Mouse (Mus musculus) liver, embryonic 14.5 days (tissue): ENCODE data around the gene Ampd1. TPM values are rescaled to one million over a fixed set of nuclear protein-coding genes. Genes with fewer than 3 reads are reported as not detected.

ENCODE experiments used
- ATAC-seq: fragments of 200-750 bp; cut with Nextera tagmentation; 2 replicates; pipeline ENCODE4 v1.8.0; 2017; ENCODE audit warnings: moderate number of reproducible peaks, mild to moderate bottlenecking, moderate library complexity; ENCODE audit not compliant: insufficient read depth
- DNase-seq, 3 experiments: peaks; one replicate each; pipeline ENCODE4 v3.0.0-alpha.2; 2012 to 2013; ENCODE audit warnings: low read depth in 3 of 3, low spot score in 3 of 3
- H3K27ac ChIP-seq: fragments of 300-500 bp; sonication (generic); 2 replicates; pipeline ENCODE4 v1.5.1; 2014; ENCODE audit warnings: moderate library complexity, mild to moderate bottlenecking, control low read depth, inconsistent platforms
- H3K27me3 ChIP-seq: fragments of 300-500 bp; sonication (generic); 2 replicates; pipeline ENCODE4 v1.6.1; 2014; ENCODE audit warnings: mild to moderate bottlenecking, low read length, moderate library complexity; ENCODE audit not compliant: control insufficient read depth, insufficient read depth
- H3K36me3 ChIP-seq: fragments of 300-500 bp; sonication (generic); replicated peaks from 2 replicates; pipeline ENCODE4 v1.6.1; 2014; ENCODE audit warnings: low read depth; ENCODE audit not compliant: control insufficient read depth, insufficient read depth
- H3K4me1 ChIP-seq, 2 experiments: fragments of 200-500 bp in 1 of 2; fragments of 300-500 bp in 1 of 2; sonication (generic) in 1 of 2; replicated peaks; 2 replicates each; pipeline ENCODE4 v1.6.1; 2012 to 2014; ENCODE audit warnings: antibody characterized with exemption in 1 of 2, inconsistent platforms in 1 of 2, low read length in 1 of 2; ENCODE audit not compliant: control insufficient read depth in 2 of 2, insufficient read depth in 2 of 2
- H3K4me2 ChIP-seq: fragments of 300-500 bp; sonication (generic); 2 replicates; pipeline ENCODE4 v1.6.1; 2014; ENCODE audit warnings: low read depth, mild to moderate bottlenecking, control low read depth, moderate library complexity
- H3K4me3 ChIP-seq, 2 experiments: fragments of 200-500 bp in 1 of 2; fragments of 300-500 bp in 1 of 2; sonication (generic) in 1 of 2; 2 replicates each; pipeline ENCODE4 v1.5.1; 2012 to 2014; ENCODE audit warnings: low read depth in 2 of 2, low read length in 2 of 2, mild to moderate bottlenecking in 2 of 2, control low read depth in 1 of 2, inconsistent platforms in 1 of 2, moderate library complexity in 1 of 2; ENCODE audit not compliant: insufficient read depth in 1 of 2
- H3K9ac ChIP-seq: fragments of 300-500 bp; sonication (generic); replicated peaks from 2 replicates; pipeline ENCODE4 v1.6.1; 2014; ENCODE audit warnings: mild to moderate bottlenecking, control low read depth, moderate library complexity
- H3K9me3 ChIP-seq: fragments of 300-500 bp; sonication (generic); 2 replicates; pipeline ENCODE4 v1.6.1; 2016; ENCODE audit warnings: low read length, mixed read lengths; ENCODE audit not compliant: control insufficient read depth
- CTCF ChIP-seq: IDR thresholded peaks from 2 replicates; pipeline ENCODE4 v1.5.1; 2016; ENCODE audit warnings: antibody characterized with exemption, low read depth, control low read depth
- EP300 ChIP-seq: IDR thresholded peaks from 2 replicates; pipeline ENCODE4 v1.6.1; 2016; ENCODE audit warnings: antibody characterized with exemption, low read depth
- WGBS: fragments of 180-500 bp; shearing (Covaris S2); extraction: QIAGEN DNeasy Blood & Tissue Kit; methylation state at CpG from one replicate; pipeline ENCODE4 v1.1.7; 2014; ENCODE audit not compliant: insufficient replicate concordance; 5-methylcytosine and 5-hydroxymethylcytosine counted together
- polyA plus RNA-seq, 2 experiments: library from polyadenylated mRNA; depleted of rRNA in 1 of 2; stranded (reverse) in 1 of 2; unstranded in 1 of 2; fragments of >200 nt; fragmentation: Nextera tagmentation in 1 of 2; extraction: Ambion mirVana in 1 of 2; gene quantifications; 2 replicates each; pipeline versions ENCODE4 v1.2.1 to v1.2.3; 2012 to 2014

Gene Ampd1
- polyA plus RNA-seq, 2 experiments = 0.06 to 0.07 TPM

DNA sequence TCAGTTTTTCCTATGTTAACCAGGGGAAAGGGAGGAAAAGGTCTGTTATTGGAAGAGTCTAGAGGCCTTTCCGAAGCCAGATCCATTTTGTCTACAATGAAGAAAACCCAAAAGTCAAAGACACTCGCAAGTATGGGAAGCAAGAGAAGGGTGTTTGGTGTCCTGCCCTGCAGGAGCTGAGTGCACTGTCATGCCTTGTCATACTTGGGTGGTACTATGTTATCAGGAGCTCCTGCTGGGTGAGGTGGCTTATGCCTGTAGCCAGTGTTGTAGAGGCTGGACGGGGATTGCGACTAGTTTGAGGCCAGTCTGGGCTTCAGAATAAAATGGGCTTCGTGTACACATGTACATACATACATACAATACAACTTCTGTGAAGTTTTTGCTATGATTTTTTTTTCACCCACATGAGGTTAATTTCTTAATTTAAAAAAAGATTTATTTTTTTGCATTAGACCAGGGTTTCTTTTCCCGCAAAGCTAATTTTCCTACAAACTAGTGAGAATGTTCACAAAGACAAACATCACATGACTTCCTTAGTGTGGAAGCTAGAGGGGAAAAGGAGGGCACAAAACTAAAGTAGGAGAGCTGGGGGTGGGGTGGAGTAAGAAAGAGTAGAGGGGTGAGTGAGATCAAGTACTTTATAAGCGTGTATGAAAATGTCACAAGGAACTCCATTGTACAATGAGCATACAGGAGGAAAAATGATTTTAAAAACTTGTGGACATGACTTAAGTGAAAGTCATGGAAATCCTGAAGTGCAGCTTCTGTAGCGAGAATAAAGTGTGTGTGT lies 55.7 kb downstream of the Ampd1 start:
- H3K36me3 ChIP-seq = peaks cover 23% of the 10 kb centered on the region
- peaks cover 41 to 54% of the 10 kb centered on the region in 2 experiments for H3K4me1 ChIP-seq
- H3K9ac ChIP-seq = peak overlapping the region; percentile 87
- TF ChIP-seq CTCF (0 out of 2 replicates have a peak, but pooled peaks have one; percentile 13), EP300 (peak; percentile 91)
- ATAC-seq (peak; percentile 93), DNase-seq (peak; percentile 93 to 95 (median 94))
- H3K27me3 ChIP-seq = no peaks in the 10 kb centered on the region
- peak overlapping the region; percentile 42 to 79 for H3K4me3 ChIP-seq
- no peaks in the 10 kb centered on the region for H3K9me3 ChIP-seq
- peak overlapping the region; percentile 100 for H3K27ac ChIP-seq
- WGBS = 15% methylated on average over 8 of the region's 8 CpGs
- H3K4me2 ChIP-seq = peak overlapping the region; percentile 87

DNA sequence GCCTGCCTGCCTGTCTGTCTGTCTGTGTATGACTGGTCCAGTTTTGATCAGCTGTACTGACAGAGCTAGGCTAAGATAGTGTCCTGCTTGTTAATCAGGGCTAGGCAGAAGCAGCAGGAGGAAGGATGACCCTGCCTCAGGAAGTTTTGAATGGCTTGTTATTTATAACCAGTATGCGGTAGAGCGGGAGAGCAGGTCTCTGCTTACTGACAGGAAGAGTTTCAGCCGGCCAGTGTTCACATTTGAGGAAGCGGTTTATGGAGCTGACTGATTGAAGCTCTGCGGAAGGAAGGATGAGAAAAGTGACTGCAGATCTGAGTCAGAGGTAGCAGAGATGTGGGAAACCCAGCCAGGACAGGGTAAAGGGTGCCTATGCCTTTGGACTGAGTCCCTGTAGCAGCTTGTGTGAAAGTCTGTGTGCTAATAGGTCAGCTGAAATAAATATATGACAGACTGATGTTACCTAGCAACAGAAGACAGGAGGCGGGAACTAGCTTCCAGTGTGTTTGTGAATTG lies 56.5 kb downstream of the Ampd1 start:
- H3K4me2 ChIP-seq = peak overlapping the region; percentile 87
- H3K27ac ChIP-seq = peak overlapping the region; percentile 100
- peaks cover 41 to 54% of the 10 kb centered on the region in 2 experiments for H3K4me1 ChIP-seq
- no peaks in the 10 kb centered on the region for H3K27me3 ChIP-seq
- H3K36me3 ChIP-seq = peaks cover 23% of the 10 kb centered on the region
- no peaks in the 10 kb centered on the region for H3K9me3 ChIP-seq
- H3K9ac ChIP-seq = peak overlapping the region; percentile 87
- H3K4me3 ChIP-seq = peak overlapping the region; percentile 65 to 79
- WGBS = 9% methylated on average over 6 of the region's 6 CpGs
- ATAC-seq (peak; percentile 89), DNase-seq (peak; percentile 66 to 73 (median 70))
- TF ChIP-seq CTCF (no peak), EP300 (peak; percentile 83)

GRCm38 (mm10) chr3:103133098-103133497 lies 59.3 kb downstream of the Ampd1 start:
- ATAC-seq = no peak
- TF ChIP-seq CTCF = no peak
- TF ChIP-seq EP300 = no peak
- H3K9me3 ChIP-seq = no peaks in the 10 kb centered on the region
- H3K4me1 ChIP-seq = peaks cover 33 to 41% of the 10 kb centered on the region in 2 experiments
- no peaks in the 10 kb centered on the region for H3K27me3 ChIP-seq
- H3K4me3 ChIP-seq = peak overlapping the region in 1 of 2 experiments; percentile 65; a peak in 2 of 4 replicates
- 90% methylated on average over 10 of the region's 10 CpGs for WGBS
- no peak overlapping the region; the same call in 1 of the 2 replicates for H3K27ac ChIP-seq
- H3K4me2 ChIP-seq = peak overlapping the region; percentile 87
- peaks cover 37% of the 10 kb centered on the region for H3K36me3 ChIP-seq
- H3K9ac ChIP-seq = no peak overlapping the region
- DNase-seq = no peak

GRCm38 (mm10) chr3:103136414-103137077 lies 62.7 kb downstream of the Ampd1 start:
- no peak overlapping the region for H3K4me2 ChIP-seq
- no peaks in the 10 kb centered on the region for H3K9me3 ChIP-seq
- H3K27me3 ChIP-seq = no peaks in the 10 kb centered on the region
- ATAC-seq (no peak), DNase-seq (no peak)
- no peak for TF ChIP-seq CTCF
- no peak for TF ChIP-seq EP300
- H3K9ac ChIP-seq = no peak overlapping the region
- H3K4me3 ChIP-seq = no peak overlapping the region
- WGBS = 87% methylated on average over 4 of the region's 4 CpGs
- peaks cover 39% of the 10 kb centered on the region for H3K36me3 ChIP-seq
- H3K4me1 ChIP-seq = peaks cover 22 to 42% of the 10 kb centered on the region in 2 experiments
- no peak overlapping the region for H3K27ac ChIP-seq
